Mouse (Mus musculus) cerebellum, adult 2 months (tissue): ENCODE measurements around the gene Prss38.

Experiments
- CTCF ChIP-seq: fragments of 200-500 bp; IDR thresholded peaks from 2 replicates; pipeline ENCODE4 v1.5.1; 2011; ENCODE audit warnings: low read depth, mild to moderate bottlenecking, control low read depth, low read length, moderate library complexity, borderline replicate concordance; ENCODE audit not compliant: insufficient read depth
- POLR2A ChIP-seq: fragments of 200-500 bp; IDR thresholded peaks from 2 replicates; pipeline ENCODE4 v1.6.1; 2011; ENCODE audit warnings: low read length, control low read depth, borderline replicate concordance; ENCODE audit not compliant: insufficient read depth

GRCm38 (mm10) chr11:59397536-59398371, 22.3 kb upstream of the Prss38 start:
- TF ChIP-seq CTCF: no peak
- no peak for TF ChIP-seq POLR2A
